Mouse (Mus musculus) cerebellum, adult 2 months (tissue): Measurements from ENCODE around the gene Lypd8.

Experiments
- CTCF ChIP-seq: fragments of 200-500 bp; IDR thresholded peaks from 2 replicates; pipeline ENCODE4 v1.5.1; 2011; ENCODE audit warnings: low read depth, mild to moderate bottlenecking, control low read depth, low read length, moderate library complexity, borderline replicate concordance; ENCODE audit not compliant: insufficient read depth
- POLR2A ChIP-seq: fragments of 200-500 bp; IDR thresholded peaks from 2 replicates; pipeline ENCODE4 v1.6.1; 2011; ENCODE audit warnings: low read length, control low read depth, borderline replicate concordance; ENCODE audit not compliant: insufficient read depth

- TF ChIP-seq POLR2A (no peak), CTCF (no peak)
These were observed 21.3 kb downstream of the Lypd8 start for GRCm38 (mm10) chr11:58399985-58400645.
